Mouse (Mus musculus) limb, embryonic 14.5 days (tissue): ENCODE results near the gene Srgap1. TPM values are rescaled to one million over a fixed set of nuclear protein-coding genes. Genes with fewer than 3 reads are reported as not detected.

Experiments
- ATAC-seq: fragments of 200-750 bp; cut with Nextera tagmentation; 2 replicates; pipeline ENCODE4 v1.8.0; 2017; ENCODE audit warnings: low read depth, moderate number of reproducible peaks, moderate TSS enrichment; ENCODE audit not compliant: low FRiP score
- DNase-seq: peaks from one replicate; pipeline ENCODE4 v3.0.0-alpha.2; 2015; ENCODE audit warnings: low spot score
- H3K27ac ChIP-seq: fragments of 300-500 bp; sonication (generic); replicated peaks from 2 replicates; pipeline ENCODE4 v1.5.1; 2014; ENCODE audit warnings: low read depth, mild to moderate bottlenecking, low read length, moderate library complexity, mixed read lengths
- H3K27me3 ChIP-seq: fragments of 300-500 bp; sonication (generic); 2 replicates; pipeline ENCODE4 v1.6.1; 2014; ENCODE audit warnings: low read length, mixed read lengths; ENCODE audit not compliant: control insufficient read depth, insufficient read depth
- H3K36me3 ChIP-seq: fragments of 300-500 bp; sonication (generic); 2 replicates; pipeline ENCODE4 v1.6.1; 2014; ENCODE audit warnings: mild to moderate bottlenecking, low read length, moderate library complexity, mixed read lengths; ENCODE audit not compliant: control insufficient read depth, insufficient read depth
- H3K4me1 ChIP-seq: fragments of 300-500 bp; sonication (generic); 2 replicates; pipeline ENCODE4 v1.6.1; 2014; ENCODE audit warnings: antibody characterized with exemption, low read length, mixed read lengths; ENCODE audit not compliant: control insufficient read depth, insufficient read depth
- H3K4me2 ChIP-seq: fragments of 300-500 bp; sonication (generic); replicated peaks from 2 replicates; pipeline ENCODE4 v1.6.1; 2014; ENCODE audit warnings: low read depth, mild to moderate bottlenecking, low read length, moderate library complexity; ENCODE audit not compliant: severe bottlenecking
- H3K4me3 ChIP-seq: fragments of 300-500 bp; sonication (generic); replicated peaks from 2 replicates; pipeline ENCODE4 v1.5.1; 2014; ENCODE audit warnings: low read length
- H3K9ac ChIP-seq: fragments of 300-500 bp; sonication (generic); 2 replicates; pipeline ENCODE4 v1.6.1; 2014; ENCODE audit warnings: mild to moderate bottlenecking, low read depth, low read length, moderate library complexity; ENCODE audit not compliant: severe bottlenecking
- H3K9me3 ChIP-seq: fragments of 300-500 bp; sonication (generic); 2 replicates; pipeline ENCODE4 v1.6.1; 2016; ENCODE audit warnings: low read length; ENCODE audit not compliant: control insufficient read depth
- POLR2A ChIP-seq: fragments of 200-500 bp; IDR thresholded peaks from 2 replicates; pipeline ENCODE4 v1.8.0; 2012; ENCODE audit warnings: inconsistent platforms, mild to moderate bottlenecking, moderate library complexity, borderline replicate concordance; ENCODE audit not compliant: insufficient read depth, insufficient read length; ENCODE audit errors: extremely low read depth
- WGBS: fragments of 180-500 bp; shearing (Covaris S2); extraction: QIAGEN DNeasy Blood & Tissue Kit; methylation state at CpG from one replicate; pipeline ENCODE4 v1.1.7; 2014; 5-methylcytosine and 5-hydroxymethylcytosine counted together
- polyA plus RNA-seq, 2 experiments: library from polyadenylated mRNA; depleted of rRNA in 1 of 2; stranded (reverse) in 1 of 2; unstranded in 1 of 2; fragments of >200 nt; fragmentation: Nextera tagmentation in 1 of 2; extraction: Ambion mirVana in 1 of 2; gene quantifications; 2 replicates each; pipeline versions ENCODE4 v1.2.1 to v1.2.3; 2012 to 2014

The Srgap1 gene
- polyA plus RNA-seq, 2 experiments, result 9.6 to 18.2 TPM

- peaks cover 5% of the 10 kb centered on the region for H3K4me1 ChIP-seq
- H3K27ac ChIP-seq, result no peak overlapping the region
- no peaks in the 10 kb centered on the region for H3K36me3 ChIP-seq
- H3K4me3 ChIP-seq, result no peak overlapping the region
- DNase-seq, result no peak
- no peaks in the 10 kb centered on the region for H3K9me3 ChIP-seq
- H3K9ac ChIP-seq, result no peak overlapping the region
- 90% methylated on average over 3 of the region's 3 CpGs for WGBS
- no peak overlapping the region for H3K4me2 ChIP-seq
- no peak for TF ChIP-seq POLR2A
- ATAC-seq, result no peak
- H3K27me3 ChIP-seq, result no peaks in the 10 kb centered on the region
Measured at GRCm38 (mm10) chr10:121737256-121737655, 309.9 kb downstream of the Srgap1 start.

GRCm38 (mm10) chr10:121732542-121732941, 314.6 kb downstream of the Srgap1 start:
- no peak overlapping the region for H3K27ac ChIP-seq
- no peak for TF ChIP-seq POLR2A
- no peak for DNase-seq
- no peaks in the 10 kb centered on the region for H3K27me3 ChIP-seq
- H3K4me3 ChIP-seq, result no peak overlapping the region
- no peak overlapping the region for H3K9ac ChIP-seq
- H3K4me2 ChIP-seq, result no peak overlapping the region
- no peak for ATAC-seq
- H3K36me3 ChIP-seq, result no peaks in the 10 kb centered on the region
- H3K9me3 ChIP-seq, result no peaks in the 10 kb centered on the region
- WGBS, result 86% methylated on average over 9 of the region's 9 CpGs
- no peaks in the 10 kb centered on the region for H3K4me1 ChIP-seq

- no peaks in the 10 kb centered on the region for H3K9me3 ChIP-seq
- no peaks in the 10 kb centered on the region for H3K36me3 ChIP-seq
- no peak for DNase-seq
- H3K27ac ChIP-seq, result no peak overlapping the region
- H3K4me1 ChIP-seq, result no peaks in the 10 kb centered on the region
- H3K27me3 ChIP-seq, result no peaks in the 10 kb centered on the region
- 82% methylated on average over 8 of the region's 8 CpGs for WGBS
- H3K4me2 ChIP-seq, result no peak overlapping the region
- no peak overlapping the region for H3K9ac ChIP-seq
- no peak overlapping the region for H3K4me3 ChIP-seq
- ATAC-seq, result no peak
- no peak for TF ChIP-seq POLR2A
Measured at GRCm38 (mm10) chr10:121731048-121731725, 315.9 kb downstream of the Srgap1 start.

Other genes with a start within 250 kb of the Srgap1 start
- 18.1 and 25.5 TPM in 2 replicates for gene Rxylt1, start 50.1 kb upstream of the Srgap1 start, polyA plus RNA-seq (2012; rRNA removed)
- gene Rxylt1, start 50.1 kb upstream of the Srgap1 start, polyA plus RNA-seq (2014; fragmentation: Nextera tagmentation; extraction: Ambion mirVana), result 64.1 and 64.9 TPM in 2 replicates